Mouse (Mus musculus) lung, postnatal 25 days (tissue): ENCODE data around the gene Nmt2.
A peak's percentile ranks its signal among the peaks of the same experiment; 100 is the strongest.

Experiments
- DNase-seq: peaks from one replicate; pipeline ENCODE4 v3.0.0; 2022; ENCODE audit warnings: low spot score

Nmt2 gene

GRCm38 (mm10) chr2:3283602-3284472, at the start of gene Nmt2:
Gene Nmt2 (plus strand): TSS chr2:3284212.
- DNase-seq, result peak; percentile 100

GRCm38 (mm10) chr2:3239255-3239654, 44.8 kb upstream of the Nmt2 start:
- no peak for DNase-seq

DNA sequence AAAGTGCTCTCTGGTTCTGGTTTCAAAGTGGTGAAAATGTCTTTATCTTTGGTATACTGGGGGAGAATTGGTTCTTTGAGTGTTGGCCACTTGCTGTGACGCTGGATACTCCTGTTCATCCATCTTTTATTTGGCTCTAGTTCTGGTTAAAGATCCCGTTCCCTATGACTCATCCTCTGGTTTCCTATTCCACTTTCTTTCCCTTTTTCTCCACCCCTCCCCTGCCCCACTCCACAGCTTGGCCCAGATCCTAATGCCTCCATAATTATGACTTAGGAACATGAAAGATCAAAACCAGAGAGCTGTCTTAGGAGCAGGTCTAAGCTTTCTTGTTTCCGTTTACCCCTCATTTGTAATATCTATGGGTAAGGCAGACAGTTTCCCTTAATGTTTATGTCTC, 39.8 kb upstream of the Nmt2 start:
- DNase-seq, result no peak

DNA sequence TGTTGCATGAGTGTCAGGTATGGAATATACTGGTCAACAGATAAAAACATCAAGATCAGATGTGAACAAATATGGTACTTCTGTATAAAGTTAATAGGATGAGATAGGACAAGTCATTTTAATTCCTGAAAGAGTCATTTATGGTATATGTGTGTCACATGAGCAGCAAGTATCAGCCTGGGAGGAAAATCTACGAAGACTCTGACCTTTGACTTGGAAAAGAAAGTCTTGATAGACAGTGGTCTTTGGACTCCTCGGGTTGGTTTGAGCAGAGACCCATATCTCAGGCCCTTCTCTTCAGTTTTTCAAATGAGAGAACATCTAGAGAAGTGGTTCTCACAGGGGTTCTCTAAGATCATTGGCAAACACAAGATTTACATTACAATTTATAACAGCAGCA, 32.7 kb upstream of the Nmt2 start:
- no peak for DNase-seq

DNA sequence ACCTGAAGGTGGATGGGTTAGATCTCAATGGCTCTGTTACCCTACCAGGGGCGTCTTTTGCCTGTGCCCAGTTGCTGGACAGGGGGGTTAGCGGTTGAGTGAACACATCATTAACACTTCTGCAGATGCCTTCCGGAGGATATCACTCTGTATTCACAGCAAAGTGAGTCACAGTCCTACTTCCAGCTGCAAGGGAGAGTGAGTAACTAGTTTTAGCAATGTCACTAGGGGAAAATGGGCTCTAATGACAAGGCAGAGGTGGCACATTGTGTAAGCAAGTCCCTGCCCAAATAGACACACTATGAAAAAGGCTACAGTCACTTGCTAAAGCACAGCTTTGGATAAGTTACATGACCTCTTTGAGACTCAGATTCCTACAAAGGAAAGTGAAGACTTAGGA, 17.5 kb upstream of the Nmt2 start:
- no peak for DNase-seq

GRCm38 (mm10) chr2:3267879-3268278, 16.1 kb upstream of the Nmt2 start:
- DNase-seq, result no peak

DNA sequence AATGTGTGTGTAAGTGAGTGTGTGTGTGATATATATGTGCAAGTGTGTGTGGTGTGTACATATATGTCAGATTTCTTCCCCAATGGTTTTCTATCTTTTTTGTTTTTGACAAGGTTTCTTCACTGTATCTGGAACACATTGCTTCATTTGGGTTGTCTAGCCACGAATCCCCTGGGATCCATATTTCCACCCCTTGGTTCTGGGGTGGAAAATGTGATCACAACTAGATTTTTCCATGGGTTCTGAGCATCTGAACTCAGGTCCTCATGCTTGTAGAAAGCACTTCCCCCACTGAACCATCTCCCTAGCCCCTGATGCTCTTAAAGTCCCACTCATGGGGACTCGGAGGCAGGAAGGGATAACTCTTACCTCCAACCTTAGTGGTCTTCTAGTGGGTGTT, 10.7 kb upstream of the Nmt2 start:
- no peak for DNase-seq

- no peak for DNase-seq
Observed at GRCm38 (mm10) chr2:3276106-3276505, 7.9 kb upstream of the Nmt2 start.

GRCm38 (mm10) chr2:3277502-3277901, 6.5 kb upstream of the Nmt2 start:
- DNase-seq, result no peak

DNA sequence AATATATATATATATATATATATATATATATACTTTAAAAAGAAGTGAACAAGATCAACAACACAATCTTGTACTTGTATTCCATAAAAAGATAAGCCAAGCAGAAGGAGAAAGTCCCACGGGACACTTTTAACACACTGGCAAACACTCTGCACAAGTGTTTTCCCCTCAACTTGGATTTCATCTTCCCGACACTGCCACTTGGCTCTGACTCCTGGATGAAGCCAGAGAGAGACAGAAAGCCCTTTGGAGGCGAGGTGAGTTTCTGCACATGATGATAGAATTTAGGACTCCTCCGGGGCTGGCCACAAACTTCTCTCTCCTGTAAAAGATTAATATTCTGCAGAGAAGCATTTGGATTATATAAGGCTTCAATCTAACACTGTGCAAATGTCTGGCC, 2.7 kb upstream of the Nmt2 start:
- DNase-seq, result no peak

GRCm38 (mm10) chr2:3282866-3283601, 978 bp upstream of the Nmt2 start:
- no peak for DNase-seq

- peak; percentile 29 for DNase-seq
Observed at GRCm38 (mm10) chr2:3284473-3285180, 615 bp downstream of the Nmt2 start.

- no peak for DNase-seq
Observed at GRCm38 (mm10) chr2:3285181-3285530, 1.1 kb downstream of the Nmt2 start.

- DNase-seq, result no peak
Observed at GRCm38 (mm10) chr2:3285709-3286108, 1.7 kb downstream of the Nmt2 start.

DNA sequence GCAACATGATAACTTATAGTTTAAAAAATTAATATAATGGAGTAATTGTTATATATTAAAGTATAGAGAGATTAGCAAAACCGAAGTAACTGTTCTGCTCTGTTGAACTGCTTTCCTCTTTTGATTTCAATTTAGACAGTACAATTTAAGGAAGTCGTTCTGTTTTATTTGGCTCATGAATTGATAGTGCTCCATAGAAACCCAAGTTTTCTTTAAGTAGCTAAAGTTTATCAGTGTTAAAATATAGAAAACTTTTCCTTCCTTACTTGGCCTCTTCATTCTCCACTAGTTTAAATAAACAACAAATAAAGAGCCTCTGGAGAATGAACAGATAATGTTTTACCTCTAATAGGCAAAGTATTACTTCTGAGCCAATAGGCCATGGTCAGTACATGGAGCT, 2.2 kb downstream of the Nmt2 start:
- DNase-seq, result no peak

DNA sequence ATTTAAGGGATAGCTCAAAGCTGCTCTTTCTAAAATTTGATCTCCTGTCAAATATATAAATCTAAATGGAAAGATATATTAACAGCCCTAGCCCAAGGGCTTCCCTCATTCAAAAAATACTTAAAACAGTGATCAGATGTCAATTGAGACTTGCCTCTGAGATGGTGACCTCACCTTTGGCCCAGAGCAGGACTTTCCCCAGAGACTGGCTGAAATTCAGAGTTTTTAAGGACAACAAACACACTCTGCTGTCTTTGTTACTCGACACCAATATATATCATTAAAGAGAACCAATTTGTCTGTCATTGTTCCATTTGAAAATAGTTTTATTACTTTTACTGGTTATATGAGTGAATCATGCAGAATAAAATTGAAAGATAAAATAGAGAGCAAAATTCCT, 5.6 kb downstream of the Nmt2 start:
- no peak for DNase-seq

- DNase-seq, result no peak
Observed at GRCm38 (mm10) chr2:3292170-3292569, 8.2 kb downstream of the Nmt2 start.

GRCm38 (mm10) chr2:3295826-3296225, 11.8 kb downstream of the Nmt2 start:
- DNase-seq, result no peak

DNA sequence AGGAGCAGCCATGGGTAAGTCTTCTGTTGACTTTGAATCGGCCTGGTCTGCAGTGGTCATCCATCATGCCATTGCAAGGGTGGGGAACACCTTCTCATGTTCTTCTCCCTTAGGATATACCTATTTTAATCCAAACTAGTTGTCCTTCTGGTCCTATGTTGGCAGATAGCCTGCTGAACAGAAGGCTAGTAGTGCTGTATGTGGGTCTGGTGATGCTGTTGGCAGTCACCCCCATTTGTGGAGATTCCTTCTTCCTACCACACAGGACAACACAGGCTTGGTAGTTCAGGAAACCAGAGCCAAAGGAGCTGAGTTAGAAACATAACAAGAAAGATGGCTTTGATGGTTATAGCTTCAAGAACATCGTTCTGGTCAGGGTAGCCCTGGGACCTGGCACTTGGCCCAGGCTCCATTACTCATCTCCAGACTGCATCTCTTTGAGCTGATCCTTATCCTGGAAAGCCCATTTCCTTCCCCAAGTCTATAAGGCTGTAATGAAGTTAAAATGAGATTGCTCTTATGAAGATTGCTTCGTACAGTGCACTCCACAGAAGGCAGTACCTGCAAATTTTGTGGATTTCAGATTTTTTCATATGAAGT, 21.5 kb downstream of the Nmt2 start:
- DNase-seq, result no peak

- DNase-seq, result peak; percentile 24
Observed at GRCm38 (mm10) chr2:3323132-3323531, 39.1 kb downstream of the Nmt2 start.

- DNase-seq, result no peak
Observed at GRCm38 (mm10) chr2:3324381-3325130, 40.5 kb downstream of the Nmt2 start.

GRCm38 (mm10) chr2:3326547-3326946, 42.5 kb downstream of the Nmt2 start:
- peak; percentile 12 for DNase-seq
